Mouse (Mus musculus) subcutaneous adipose tissue, adult 2 months (tissue): ENCODE results near the gene Mmp25. TPM values are rescaled to one million over a fixed set of nuclear protein-coding genes. Genes with fewer than 3 reads are reported as not detected.

Source experiments
- polyA plus RNA-seq: library from polyadenylated mRNA; depleted of rRNA; stranded (reverse); fragments of >200 nt; gene quantifications from 2 replicates; pipeline ENCODE4 v1.2.3, GENCODE M21; 2012; ENCODE audit warnings: low replicate concordance; rRNA removed

Mmp25 gene
- 0.37 and 1.3 TPM in 2 replicates for polyA plus RNA-seq

DNA sequence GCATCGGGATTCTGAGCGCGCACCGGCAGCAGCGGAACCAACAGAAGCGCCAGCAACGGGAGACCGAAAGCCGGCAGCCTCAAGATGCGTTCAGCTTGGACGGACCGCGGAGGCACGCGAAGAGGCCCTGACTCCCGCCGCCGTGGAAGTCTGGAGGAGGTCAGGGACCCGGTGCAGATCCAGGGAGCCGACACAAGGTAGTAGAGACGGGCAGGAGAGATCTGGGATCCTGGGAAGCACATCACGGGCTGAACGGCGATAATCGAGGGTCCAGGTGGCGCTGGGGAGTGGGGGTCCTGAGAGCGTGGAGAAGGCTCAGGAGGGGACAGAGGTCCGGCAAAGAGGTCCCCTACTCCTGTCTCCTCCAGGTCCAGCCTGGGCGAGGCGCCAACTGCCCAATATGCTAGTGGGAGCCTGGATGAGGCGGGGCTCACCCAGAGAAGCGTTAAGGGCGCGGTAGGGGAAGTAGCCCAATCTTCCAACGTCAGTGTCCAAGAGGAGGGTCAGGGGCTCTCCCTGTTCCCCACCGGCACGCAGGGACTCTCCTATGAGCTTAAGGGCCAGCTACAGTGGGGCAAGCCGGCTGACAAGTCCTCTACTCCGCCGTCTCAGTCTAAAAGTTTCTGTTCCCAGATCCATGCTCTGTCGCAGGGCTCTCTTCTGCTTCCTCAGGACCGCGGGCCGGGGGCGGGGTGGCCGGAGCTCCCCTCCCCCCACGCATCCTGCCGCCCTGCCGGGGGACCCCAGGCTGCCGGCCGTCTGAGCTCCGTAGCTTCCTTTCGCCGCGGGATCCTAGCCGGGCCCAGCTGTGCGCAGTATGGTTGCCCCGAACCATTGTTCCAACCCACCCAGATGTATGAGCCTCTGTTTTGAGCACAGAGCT lies at the start of gene Mmp25:
TSS of gene Mmp25 (minus strand) at position 665 of the 883 bp plus-strand sequence.

DNA sequence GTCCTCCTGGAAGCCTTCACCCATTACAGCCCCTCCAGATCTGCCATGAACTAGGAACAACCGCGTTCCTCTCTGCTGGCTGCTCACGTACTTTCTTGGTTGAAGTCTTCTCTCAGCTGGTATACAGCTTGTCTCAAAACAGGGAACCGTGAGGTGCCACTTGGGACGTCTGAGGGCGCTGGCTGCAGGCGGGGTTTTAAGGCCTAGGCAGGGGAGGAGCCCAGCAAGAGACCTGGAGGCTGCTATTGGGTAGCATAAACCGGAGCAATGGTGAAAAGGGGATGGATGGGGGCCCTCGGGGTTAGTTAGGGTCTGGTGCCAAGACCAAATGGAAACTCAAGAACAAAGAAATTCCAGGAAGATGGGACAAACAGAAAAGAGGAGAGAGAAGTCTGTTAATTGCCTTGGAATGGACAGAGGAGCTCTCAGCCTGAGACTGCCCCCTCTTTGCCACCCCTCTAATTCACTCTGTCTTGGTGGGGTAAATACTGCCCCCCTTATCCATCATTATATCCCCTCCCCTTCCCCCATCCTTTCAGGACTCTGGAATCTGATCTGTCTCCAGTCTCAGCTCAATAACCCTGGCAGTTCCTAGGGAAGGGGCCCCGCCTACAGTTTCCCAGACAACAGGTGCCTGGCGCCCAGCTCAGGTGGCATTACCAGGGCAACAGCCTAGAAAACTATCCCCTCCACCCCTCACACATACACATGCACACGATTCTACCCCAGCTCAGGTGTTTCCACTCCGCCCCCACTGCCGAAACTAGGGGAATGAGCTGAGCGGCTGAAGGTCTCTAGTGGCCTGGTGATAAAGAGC lies 39.0 kb upstream of the Mmp25 start, which contains the start of gene Cldn9:
TSS of gene Cldn9 (minus strand) at position 171 of the 817 bp plus-strand sequence.

DNA sequence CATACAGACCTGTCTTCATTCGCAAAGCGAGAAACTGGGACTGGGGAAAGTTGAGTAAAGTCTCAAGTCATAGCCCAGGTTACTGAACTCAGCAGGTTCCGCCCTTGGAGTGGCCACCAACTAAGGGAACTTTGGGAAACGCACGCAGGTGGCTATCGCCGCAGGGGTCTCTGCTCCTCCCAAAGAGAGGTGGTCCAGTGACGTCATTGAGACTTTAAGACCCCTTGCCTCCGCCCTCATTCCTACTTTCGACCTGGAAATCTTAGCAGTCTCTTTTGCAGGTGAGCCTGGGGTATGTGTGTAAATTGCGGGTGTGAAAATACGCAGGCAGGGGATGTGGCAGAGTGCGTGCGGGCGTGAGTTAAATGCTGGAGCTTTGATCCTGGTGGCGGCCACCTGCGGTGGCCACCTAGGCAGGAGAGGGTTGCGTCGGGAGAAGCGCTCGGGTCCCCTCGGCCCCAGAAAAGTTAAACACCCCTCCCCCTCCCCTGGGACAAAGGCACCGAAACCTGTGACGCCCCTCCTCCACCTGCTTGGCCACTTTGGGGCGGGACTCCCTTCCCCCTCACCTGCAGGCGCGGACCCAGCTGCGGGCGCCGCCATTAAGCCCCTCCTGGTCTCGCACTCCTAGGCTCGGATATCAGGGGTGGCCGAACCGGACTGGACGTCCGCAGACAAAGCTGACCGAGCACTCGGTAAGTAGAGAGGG lies 34.2 kb upstream of the Mmp25 start, which contains the start of gene Cldn6:
TSS of gene Cldn6 (plus strand) at position 123 of the 709 bp plus-strand sequence.

GRCm38 (mm10) chr17:23677236-23677679 lies 32.2 kb upstream of the Mmp25 start, which contains the start of gene Tnfrsf12a:
Tnfrsf12a (minus strand) TSS chr17:23677468.

GRCm38 (mm10) chr17:23673424-23674073 lies 28.5 kb upstream of the Mmp25 start, which contains the start of the genes Hcfc1r1 and Thoc6:
Hcfc1r1 (plus strand) TSS chr17:23673596.
Thoc6 (minus strand) TSS chr17:23673882.

GRCm38 (mm10) chr17:23660117-23660875 lies 15.2 kb upstream of the Mmp25 start, which contains the start of gene Bicdl2:
Bicdl2 (plus strand) TSS chr17:23660506.

DNA sequence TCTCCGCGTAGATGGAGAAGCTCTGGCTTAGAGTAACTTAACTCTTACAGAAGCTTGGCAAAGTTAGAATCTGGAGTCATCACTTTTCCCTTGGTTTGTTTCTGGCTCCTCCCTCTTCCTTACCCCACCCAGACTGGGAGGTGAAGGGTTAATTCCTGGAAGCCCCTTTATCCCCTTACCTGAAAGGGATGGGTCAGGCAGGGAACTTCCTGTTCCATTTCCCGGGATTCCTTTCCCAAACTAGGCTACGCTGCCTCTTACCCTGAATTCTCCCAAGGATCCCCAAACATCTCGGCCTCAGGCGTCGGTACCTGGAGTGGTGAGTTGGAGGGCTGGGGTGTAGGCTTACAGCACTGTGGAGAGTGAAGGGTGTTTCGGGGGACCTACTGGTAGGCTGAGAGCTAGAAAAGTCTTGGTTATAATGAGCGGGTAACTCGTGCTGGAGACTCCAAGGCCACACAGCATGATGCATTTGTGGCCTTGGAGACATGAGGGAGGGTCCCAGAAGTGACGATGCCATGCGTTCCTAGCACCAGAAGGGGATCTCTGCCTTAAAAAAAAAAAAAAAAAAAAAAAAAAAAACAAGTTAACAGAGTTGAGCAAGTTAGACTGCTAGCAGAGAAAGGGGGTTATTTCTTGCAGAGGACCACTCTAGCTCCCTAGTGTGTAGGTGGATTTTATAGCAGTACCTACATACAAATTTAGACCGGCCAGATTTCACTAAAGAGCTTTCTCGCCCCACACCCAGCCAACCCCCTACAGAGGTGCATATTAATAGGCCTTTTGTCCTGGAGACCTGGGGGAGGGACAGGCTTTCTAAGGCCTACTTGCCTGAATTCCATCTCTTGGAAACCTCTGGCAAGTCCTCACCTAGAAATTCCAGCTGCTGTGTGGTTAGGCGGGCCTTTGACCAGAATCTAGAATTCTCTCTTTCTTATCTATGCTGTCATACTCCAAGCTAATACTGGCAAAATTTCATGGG lies 44.1 kb downstream of the Mmp25 start, which contains the start of gene Zscan10:
TSS of gene Zscan10 (plus strand) at position 216 of the 982 bp plus-strand sequence.

DNA sequence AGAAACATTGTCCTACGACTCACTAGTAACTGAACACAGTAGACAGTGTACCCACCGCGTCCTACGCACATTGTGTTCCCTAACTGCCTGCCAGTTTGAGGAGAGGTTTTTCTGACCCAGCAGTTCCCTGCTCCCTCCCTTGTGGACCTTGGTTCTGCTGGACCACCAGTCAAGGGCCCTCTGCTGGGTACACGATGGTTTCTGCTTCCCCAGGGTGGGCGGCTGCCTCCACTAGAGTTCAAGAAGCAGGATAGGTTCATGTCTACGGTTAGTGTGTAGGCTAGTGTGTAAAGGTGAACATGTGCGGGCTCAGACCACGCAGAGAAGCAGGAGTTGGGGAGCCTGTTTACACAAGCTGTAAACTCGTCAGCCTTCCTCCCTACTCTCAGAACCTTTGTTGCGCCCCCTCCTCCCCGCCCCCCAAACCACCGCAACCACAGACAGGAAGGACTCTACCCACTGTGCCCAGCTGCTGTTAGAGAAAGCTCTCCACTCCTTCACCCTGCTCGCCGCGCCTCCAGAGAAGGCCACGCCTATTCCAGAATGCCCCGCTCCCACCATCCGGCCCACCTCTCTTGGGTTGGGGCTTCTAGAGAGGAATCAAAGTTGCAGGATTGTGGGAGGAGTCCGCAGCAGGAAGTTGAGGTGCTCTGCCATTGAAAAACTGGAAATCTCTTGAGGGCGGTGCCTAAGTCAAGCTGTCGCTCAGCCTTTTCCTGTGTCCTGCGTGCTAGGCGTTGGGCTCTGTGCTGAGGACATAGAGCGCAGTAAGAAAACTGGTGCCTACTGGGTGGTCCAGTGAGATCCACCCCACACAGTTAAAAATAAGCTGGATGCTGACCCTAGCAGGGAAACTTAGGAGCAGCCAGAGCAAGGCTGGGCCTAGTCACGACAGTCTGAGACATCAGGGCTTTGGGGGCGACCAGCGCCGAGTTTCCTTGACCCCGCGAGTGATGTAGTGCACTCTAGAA lies 46.2 kb downstream of the Mmp25 start, which contains the start of gene Zfp13:
TSS of gene Zfp13 (minus strand) at position 906 of the 971 bp plus-strand sequence.

Other genes with a start within 250 kb of the Mmp25 start
- gene Vmn2r117, start 165.6 kb downstream of the Mmp25 start, polyA plus RNA-seq, result not detected in 2 replicates
- gene Zfp213, start 81.0 kb downstream of the Mmp25 start, polyA plus RNA-seq, result 9.9 and 21.8 TPM in 2 replicates
- gene Zfp13, start 45.8 kb downstream of the Mmp25 start, polyA plus RNA-seq, result 7.4 and 18.3 TPM in 2 replicates
- 0.05 and 0.09 TPM in 2 replicates for gene Zscan10, start 44.4 kb downstream of the Mmp25 start, polyA plus RNA-seq
- 0.09 and 0.81 TPM in 2 replicates for gene Bicdl2, start 15.2 kb upstream of the Mmp25 start, polyA plus RNA-seq
- 347 and 380 TPM in 2 replicates for gene Hcfc1r1, start 28.3 kb upstream of the Mmp25 start, polyA plus RNA-seq
- 23.8 and 34.1 TPM in 2 replicates for gene Thoc6, start 28.6 kb upstream of the Mmp25 start, polyA plus RNA-seq
- 16.6 and 25.7 TPM in 2 replicates for gene Tnfrsf12a, start 32.2 kb upstream of the Mmp25 start, polyA plus RNA-seq
- 1.6 TPM in 1 of 2 replicates, not detected in the other for gene Cldn6, start 34.0 kb upstream of the Mmp25 start, polyA plus RNA-seq
- 1.7 TPM in 1 of 2 replicates, not detected in the other for gene Cldn9, start 38.7 kb upstream of the Mmp25 start, polyA plus RNA-seq
- 0.05 and 0.06 TPM in 2 replicates for gene 1520401A03Rik, start 77.5 kb upstream of the Mmp25 start, polyA plus RNA-seq
- gene Pkmyt1, start 81.1 kb upstream of the Mmp25 start, polyA plus RNA-seq, result 22.6 and 25.7 TPM in 2 replicates
- 37.7 and 88.3 TPM in 2 replicates for gene Paqr4, start 95.6 kb upstream of the Mmp25 start, polyA plus RNA-seq
- 0.10 and 0.24 TPM in 2 replicates for gene Kremen2, start 100.6 kb upstream of the Mmp25 start, polyA plus RNA-seq
- 51.7 and 65.7 TPM in 2 replicates for gene Flywch1, start 126.3 kb upstream of the Mmp25 start, polyA plus RNA-seq
- 5.5 and 18.8 TPM in 2 replicates for gene Flywch2, start 140.8 kb upstream of the Mmp25 start, polyA plus RNA-seq
- 400 and 623 TPM in 2 replicates for gene Srrm2, start 145.3 kb upstream of the Mmp25 start, polyA plus RNA-seq
- 589 and 702 TPM in 2 replicates for gene Elob, start 183.9 kb upstream of the Mmp25 start, polyA plus RNA-seq
- 0.09 and 0.33 TPM in 2 replicates for gene Prss33, start 190.8 kb upstream of the Mmp25 start, polyA plus RNA-seq
- gene Prss32, start 198.6 kb upstream of the Mmp25 start, polyA plus RNA-seq, result not detected in 2 replicates
- gene Prss41, start 198.9 kb upstream of the Mmp25 start, polyA plus RNA-seq, result 0.32 and 0.64 TPM in 2 replicates
- 0.09 TPM in 1 of 2 replicates, not detected in the other for gene Prss21, start 222.8 kb upstream of the Mmp25 start, polyA plus RNA-seq
- not detected in 2 replicates for gene Dcpp1, start 235.6 kb upstream of the Mmp25 start, polyA plus RNA-seq
- not detected in 2 replicates for gene Dcpp2, start 235.6 kb upstream of the Mmp25 start, polyA plus RNA-seq